Mouse (Mus musculus) cerebellum, adult (tissue): ENCODE measurements around the gene Sept12.
A peak's percentile ranks its signal among the peaks of the same experiment; 100 is the strongest.

Source experiments
- ATAC-seq: cut with Nextera tagmentation; 2 replicates; pipeline ENCODE4 v1.9.2; 2017; ENCODE audit warnings: mild to moderate bottlenecking, moderate library complexity, mixed read lengths; ENCODE audit not compliant: insufficient number of reproducible peaks, low FRiP score, low TSS enrichment

Gene Sept12

DNA sequence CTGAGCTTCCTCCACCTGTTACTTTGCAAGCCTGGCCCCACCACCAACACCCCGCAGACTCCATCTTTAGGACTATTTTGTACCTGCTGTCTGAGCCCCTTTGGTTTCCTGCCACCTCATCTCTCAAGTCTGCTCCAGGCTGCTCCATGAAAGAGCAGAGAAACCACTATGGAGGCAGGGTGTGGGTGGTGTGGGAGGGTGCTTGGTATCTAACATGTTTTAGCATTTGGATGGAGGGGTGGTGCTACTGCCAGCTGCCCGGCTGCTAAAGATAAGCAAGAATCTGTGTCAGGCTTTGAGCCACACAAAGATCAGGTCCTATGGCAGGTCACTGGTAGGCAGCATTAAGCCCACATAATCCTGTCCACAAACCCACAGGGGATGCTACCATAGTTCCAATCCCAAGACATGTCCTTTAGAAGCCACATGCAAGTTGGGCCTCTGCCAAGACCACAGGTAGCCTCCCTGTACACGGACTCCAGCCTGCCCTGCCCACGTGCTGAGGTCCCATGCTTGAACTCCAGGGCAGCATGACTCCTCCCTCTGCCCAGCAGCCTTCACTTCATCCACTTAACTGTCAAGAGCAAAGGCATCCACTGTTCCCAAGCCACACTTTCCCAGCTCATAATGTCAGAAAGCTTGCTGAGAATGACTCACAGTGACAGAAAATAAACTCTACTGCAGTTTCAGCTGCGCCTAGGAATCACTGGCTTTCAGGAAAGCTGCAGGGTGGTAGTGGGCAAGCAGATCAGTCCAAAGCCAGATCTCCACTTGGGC lies 19.2 kb downstream of the Sept12 start:
- ATAC-seq: no peak

DNA sequence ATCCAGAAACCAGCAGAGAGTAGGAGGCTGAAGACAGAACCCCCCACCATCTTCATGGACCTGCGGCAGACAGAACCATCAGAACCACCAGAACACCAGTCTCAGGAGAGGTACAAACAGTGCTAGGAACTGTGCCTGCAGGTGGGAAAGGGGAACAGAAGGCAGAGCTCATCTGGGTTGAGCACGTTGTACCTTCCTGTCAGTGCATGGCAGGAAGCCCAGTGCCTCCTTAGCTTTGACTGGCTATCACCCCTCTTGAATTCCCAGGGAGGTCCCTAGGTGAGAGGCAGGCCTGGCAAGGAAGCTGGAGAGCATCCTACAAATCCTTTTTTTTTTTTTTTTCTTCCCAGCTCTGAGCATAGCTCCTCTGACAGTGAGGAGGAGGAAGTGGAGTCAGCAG lies 21.5 kb downstream of the Sept12 start:
- peak; percentile 32; the same call in 1 of the 2 replicates for ATAC-seq

DNA sequence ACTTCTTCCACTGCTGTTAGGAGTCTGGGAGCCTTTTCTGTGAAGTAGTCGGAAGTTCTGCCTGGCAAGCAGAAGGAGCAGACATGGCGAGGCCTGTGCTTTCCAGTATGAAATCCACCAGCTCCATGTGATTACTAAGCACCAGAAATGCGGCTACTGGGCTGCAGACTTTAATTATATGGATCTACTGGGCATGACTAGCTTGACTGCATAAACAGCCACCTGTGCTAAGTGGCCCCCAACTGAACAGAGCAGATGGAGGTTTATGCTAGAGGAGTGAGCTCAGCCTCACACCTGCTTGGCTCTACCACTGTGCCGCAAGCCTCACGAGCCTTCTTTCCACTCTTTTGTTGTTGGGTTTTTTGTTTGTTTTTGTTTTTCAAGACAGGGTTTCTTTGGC lies 23.1 kb downstream of the Sept12 start:
- no peak for ATAC-seq

DNA sequence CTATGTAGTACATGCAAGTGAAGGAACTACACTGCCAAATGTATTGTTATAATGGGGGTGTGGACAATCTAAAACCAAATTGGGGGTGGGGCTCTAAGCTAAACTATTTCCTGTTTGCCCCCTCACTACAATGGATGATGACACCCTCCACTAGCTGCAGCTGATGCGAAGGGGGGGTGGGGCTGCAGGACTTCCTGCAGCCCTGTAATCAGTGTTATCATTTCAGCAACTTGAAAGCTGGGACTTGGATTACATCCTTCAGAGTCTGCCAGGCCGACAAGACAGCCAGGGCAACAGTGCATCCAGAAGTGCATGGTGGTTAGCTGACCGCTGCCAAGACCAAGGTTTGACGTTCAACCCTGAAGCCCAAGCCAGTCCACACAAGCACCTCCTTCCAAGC lies 26.0 kb downstream of the Sept12 start:
- no peak for ATAC-seq

DNA sequence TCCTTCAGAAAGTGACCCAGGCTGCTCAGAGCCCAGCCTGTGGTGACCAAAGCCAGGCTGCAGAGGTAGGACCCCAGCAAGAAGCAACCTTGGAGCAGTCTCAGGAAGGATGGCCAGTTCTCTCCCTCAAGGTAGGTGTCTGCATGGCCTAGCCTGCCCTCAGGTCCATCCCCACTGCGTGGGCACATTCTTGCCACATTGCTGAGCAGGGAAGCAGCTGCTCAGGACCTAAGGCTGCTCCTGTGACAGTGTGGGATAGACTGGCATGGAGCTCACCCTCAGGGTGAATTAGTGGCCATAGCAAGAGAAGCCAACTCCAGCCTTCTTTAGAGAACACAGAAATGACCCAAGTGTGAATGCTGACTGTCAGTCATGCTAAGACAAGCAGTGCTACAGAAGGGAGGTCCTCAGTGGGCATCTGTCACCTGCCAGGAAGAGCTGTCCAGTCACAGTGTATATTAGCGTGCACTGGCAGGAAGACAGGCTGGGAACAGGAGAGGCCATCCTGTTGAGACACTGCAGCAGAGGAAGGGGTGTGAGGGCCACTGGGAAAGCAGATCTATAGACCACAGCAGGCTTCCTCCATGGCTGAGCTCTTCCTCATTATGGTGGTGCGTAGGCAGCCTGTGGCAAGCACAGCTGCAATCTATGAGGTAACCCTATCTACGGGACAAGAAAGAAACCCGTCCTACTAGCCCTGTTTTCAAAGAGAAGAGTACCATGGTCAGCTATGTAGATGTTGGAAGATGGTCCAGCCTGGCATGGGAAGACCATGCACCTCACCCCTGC lies 28.4 kb downstream of the Sept12 start:
- no peak for ATAC-seq

DNA sequence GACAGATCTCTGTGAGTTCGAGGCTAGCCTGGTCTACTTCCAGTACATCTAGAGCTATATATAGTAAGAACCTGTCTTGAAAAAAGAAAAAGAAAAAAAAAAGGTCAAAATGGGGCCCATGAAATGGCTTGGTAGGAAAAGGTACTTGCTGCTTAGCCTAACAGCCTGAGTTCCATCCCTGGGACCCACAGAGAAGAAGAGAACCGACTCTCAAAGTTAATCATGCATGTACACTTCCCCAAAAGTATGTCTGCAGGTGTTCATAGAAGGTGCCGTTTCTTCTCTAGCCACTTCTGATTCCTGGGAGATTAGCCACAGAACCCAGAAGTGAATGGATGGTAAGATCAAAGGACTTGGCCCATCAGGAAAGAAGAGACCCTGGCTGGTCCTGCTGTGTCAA lies 29.2 kb downstream of the Sept12 start:
- no peak for ATAC-seq

DNA sequence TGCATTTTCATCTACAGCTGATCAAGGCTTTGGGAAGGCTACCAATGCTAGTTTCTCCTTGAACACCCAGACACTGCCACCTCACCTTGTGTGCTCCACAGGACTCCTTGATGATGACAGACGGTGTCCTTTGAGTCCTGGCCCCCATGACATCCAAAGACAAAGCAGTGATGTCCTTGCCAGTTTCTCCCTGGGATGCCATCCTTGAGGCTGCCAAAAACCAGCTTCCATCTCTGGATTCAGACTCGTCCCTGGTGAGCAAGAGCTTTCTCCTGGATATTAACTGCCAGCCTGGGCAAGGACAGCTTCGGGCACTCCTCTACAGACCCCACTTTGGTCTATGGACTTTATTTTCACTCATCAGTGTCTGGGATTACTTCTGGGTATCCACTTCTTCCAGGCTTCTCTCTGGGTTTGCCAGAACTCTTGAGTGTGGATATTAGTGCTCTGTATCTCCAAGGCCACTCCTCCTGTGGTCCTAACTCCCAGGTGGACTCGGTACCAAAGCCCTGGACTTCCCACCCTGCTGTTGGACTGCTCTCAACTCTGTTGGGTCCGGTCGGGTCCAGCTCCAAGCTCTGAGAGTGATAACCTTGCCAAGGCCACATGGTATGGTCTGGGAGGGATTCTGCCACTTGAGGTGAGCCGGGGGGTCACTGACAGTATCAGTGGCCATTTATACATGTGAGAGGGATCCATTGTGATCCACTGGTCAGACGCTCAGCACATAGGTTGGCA lies 32.1 kb downstream of the Sept12 start:
- ATAC-seq: no peak

DNA sequence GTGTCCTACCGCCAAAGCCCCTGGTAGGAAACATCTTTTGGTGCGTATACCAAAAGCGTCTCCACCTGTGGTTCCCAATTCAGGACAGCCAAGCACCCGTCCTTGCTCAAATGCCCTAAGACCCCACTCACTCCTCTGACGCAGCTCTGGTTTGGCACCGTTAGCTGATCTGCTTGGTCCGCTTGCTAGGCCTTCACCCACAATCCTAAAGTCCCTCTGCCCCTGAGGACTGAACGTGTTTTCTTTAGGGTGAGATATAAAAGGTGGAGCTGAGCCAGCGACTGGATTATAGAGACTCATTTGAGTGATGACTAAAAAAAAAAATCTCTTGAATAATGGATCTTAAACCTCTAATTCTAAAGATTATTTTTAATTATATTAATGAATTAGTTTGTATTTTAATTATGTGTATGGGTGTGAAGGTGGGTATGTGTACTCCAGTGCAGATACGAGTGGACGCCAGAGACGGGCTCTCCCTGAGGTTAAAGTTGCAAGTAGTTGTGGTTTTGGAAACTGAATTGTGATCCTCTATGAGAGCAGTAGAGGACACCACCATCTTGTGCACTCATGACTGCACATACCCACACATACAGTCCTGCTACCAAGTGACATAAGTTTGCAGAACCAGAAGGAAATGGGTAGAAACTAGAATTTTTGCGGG lies 32.8 kb downstream of the Sept12 start:
- no peak for ATAC-seq

DNA sequence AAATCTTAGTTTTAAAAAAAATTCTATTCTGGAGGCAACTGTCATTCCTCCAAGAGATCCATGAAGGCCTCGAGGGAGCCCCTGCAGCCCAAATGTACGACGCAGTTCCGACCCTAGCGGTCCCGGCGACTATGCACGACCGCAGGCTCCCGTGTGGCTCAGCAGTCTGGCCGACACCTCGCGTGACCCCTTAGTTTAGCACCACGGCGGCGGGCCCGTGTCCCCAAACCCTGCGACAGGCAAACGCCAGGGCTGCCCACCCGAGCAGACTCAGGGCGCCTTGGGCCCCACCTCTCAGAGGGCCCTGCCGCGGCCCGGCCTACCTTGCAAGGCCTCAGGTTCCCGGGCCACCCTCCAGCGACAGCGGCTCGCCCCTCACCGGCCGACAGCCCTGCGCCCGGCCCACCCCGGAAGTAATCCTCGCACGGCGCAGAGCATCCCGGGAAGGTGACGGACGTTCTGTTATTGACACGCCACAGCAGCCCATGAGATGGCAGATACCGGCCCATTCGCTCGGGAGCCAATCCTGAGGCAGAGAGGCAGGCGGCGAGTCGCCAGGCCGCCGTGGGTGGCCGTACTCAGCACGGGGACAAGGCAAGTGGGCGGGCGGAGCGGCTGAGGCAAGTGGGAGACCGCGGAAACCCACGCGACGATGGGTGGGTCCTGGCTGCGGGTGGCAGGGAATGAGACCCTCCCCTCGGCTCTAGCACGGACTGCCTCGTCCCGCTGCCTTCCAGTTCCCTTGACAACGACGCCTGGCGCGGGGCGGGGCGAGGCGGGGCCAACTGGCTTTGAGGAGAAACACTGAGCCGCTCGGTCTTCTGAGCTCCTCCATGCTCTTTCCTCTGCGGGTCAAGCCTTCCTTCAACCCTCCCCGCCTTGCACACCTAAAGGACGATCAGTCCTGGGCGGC lies 33.6 kb downstream of the Sept12 start, which contains the start of gene Anks3:
Gene Anks3 (minus strand): TSS at position 409 of the 913 bp plus-strand sequence.
- ATAC-seq: peak; percentile 94

DNA sequence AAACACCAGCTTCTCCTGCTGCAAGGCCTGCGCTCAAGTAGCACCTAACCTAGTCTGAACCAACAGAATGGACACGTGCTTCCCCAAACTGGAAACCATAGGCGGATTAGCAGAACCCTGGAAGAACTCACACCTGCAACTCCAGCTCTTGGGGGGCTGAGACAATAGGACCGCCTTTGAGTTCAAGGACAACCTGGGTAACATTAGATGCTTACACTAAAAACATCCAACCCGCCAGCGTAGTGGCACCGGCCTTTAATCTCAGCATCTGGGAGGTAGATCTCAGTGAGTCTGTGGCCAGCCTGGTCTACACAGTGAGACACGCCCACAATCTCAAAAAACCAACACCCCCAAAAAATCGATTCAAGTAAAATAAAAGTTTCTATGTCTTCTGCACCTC lies 34.3 kb downstream of the Sept12 start:
- ATAC-seq: no peak

DNA sequence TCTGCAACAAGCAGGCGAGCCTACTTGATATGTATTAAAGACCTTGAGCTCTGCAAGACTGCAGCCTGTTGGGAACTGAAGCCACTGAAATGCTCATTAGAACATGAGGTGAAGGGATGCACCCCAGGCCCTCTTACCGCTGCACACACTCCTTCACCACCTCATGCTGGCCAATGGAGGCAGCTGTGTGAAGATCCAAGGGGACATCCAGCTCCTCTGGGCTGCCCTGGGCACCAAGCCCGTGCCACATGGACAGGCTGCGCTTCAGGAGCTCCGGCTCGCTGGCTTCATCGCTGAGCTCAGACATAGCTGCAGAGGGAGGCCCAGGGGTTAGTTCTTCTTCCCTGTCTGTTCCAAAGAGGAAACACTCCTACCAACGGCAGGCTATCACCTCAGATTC lies 37.4 kb downstream of the Sept12 start:
- no peak for ATAC-seq

DNA sequence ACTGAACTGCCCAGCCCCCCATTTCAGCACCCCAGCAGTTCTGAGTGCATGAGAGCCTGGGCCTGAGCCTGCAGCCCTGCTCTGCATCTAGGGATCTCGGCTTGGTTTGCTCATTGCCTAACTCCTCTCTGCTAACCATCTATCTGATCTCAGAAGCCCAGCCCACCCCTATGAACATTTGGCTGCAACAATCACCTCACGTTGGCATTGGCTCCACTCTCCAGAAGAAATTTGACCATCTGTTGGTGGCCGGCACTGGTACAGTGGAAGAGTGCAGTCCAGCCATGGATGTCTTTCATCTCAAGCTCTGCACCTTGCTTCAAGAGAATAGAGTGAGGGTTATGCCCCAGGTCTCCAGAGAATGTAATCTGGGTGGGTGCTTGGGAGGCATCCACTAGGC lies 40.2 kb downstream of the Sept12 start:
- peak; percentile 74 for ATAC-seq

DNA sequence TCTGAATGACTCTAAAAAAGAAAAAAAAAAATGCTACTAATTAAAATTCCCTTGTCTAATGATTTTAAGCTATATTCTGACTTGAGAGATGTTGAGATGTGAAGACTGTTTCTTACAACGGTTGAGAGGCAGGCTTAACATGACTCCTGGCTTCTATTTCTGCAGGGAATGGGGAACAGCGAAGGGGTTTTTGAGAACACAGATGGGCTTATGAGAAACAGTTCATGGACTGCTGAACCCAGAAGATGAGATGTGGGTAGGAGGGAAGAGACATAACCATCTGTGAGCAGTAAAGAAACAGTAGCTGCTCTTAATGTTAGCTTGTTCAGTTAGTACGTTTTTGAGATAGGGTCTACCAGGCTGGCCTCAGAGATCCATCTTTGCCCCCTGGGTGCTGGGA lies 41.0 kb downstream of the Sept12 start:
- no peak for ATAC-seq

DNA sequence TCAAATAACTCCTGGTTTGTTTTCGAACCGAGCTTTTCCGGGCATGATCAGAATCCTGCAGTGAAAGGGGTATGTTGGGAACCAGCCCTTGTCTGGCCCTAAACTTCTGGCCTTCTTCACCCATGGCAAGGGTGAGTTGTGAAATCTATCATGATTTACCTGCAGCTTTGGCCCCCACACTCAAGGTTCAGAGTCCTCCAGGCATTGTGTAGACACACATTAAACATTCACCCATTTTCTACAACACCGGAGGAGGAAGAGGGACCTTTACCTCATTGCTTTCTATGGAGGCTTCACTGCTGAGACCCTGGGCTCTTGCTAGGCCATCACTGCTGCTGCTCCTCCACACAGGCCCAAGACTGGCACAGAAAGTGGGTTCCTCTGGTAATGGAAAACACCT lies 50.3 kb downstream of the Sept12 start:
- ATAC-seq: no peak

DNA sequence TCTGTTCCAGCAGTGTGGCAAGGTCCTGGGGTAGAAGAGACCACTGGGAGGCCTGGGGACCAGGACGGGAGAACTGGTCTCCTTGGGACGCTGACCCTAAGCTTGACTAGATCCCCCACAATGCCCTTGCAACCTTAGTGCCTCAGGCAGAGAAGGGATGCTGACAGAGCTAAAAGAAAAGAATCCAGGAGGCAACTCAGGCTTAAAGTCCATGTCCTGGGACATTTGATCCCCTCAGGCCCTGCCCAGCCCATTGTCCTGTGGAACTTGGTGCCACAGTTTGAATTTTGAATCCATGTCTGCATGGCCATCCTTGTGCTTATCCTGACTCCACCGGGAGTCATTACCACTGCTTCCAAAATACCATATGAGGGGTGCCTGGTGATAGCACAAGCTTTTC lies 51.5 kb downstream of the Sept12 start:
- ATAC-seq: no peak

DNA sequence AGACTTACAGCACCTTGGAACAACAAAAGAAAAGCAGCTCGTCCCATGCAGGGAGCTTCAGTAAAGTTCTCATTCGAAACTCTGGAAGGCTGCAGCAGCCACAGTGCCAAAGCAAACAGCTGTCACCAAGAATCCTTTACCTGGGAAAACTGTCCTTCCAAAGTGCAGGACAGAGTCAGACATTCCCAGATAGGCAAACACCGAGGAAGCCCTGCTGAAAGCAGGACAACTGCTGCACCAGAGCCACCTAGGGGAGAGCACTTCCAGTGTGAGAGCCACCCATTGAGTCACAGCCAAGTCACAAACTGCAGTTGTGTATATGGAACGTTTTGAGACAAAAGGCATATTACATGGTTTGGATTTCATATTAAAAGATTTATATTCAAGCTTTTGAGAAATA lies 52.2 kb downstream of the Sept12 start:
- ATAC-seq: no peak

DNA sequence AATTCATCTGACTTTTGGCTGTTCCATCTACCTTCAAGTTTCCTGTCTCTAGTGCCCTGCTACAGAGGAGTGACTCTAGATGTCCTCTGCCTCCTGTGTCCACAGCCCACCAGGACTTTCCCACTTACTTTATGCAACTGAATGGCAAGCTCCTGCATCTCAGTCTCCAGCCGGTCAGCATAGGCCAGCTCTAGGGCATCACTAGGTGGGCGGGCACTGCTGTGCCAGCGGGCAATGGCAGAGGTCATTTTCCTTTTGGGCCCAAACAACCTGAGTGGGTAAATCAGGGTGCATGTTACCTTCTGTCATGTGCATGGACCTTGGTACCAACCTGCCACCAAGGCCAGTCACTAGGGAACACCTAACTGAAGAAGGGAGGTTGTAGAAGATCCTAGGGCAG lies 54.2 kb downstream of the Sept12 start:
- ATAC-seq: no peak

DNA sequence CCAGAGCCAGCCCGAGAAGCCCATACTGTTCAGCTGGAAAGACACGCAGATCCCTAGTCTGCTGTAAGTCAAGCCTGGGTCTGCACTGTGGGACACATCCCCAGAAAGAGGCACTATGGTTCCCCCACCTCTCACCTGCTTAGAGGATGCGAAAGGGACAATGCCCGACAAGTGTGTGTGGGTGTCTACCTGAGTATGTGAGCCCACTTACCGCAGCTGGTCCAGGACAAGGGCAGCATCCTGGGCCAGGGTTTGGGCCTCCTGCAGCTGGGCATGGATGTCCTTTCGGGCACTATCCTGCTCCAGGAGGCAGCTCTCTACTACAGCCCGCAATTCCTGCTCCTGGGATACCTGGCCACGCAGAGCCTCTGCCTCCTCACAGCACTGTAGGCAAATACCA lies 54.8 kb downstream of the Sept12 start:
- ATAC-seq: no peak

DNA sequence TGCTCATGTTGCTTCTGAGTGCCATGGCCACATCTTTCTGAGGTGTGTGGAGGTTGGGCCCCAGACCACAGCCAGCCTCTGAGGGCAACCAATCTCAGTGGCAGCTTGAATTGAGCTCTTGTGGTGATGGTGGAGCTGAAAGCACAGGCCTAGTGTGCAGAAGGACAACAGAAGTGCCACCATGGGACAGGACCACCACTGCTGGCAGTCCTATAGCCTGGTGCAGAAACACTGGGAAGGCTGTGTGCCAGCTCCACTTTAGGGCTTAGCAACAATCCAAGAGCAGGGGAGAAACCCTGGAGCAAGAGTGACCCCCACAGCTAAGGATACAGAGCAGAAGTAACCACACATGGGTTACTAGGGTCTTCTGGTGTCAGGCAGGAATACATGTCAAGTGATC lies 56.6 kb downstream of the Sept12 start:
- ATAC-seq: no peak
